ENCODE assay signal across 8 mouse cellular contexts in genomic region chr5:52132092-52132491, GRCm38 (mm10). TPM values are rescaled to one million over a fixed set of nuclear protein-coding genes. Genes with fewer than 3 reads are reported as not detected.
DNase-seq lines count a peak whose midpoint lies in the region; ATAC-seq lines count a peak whose summit lies in the region.

No protein-coding gene starts in this region.

- no peak overlapping the region for H3K4me3 ChIP-seq in midbrain, embryonic 11.5 days (ENCODE audit: low read depth, low read length)

- ATAC-seq in erythroid progenitor cell, adult 5-6 weeks (replicated peaks; ENCODE audit: low FRiP score, poor library complexity, severe bottlenecking), result peak; percentile 70; the same call in 1 of the 2 replicates
- ATAC-seq in midbrain, embryonic 11.5 days (ENCODE audit: low FRiP score), result peak; percentile 73

- H3K27me3 ChIP-seq in midbrain, embryonic 11.5 days (ENCODE audit: control insufficient read depth, insufficient read depth, low read length), result no peaks in the 10 kb centered on the region

- no peaks in the 10 kb centered on the region for H3K36me3 ChIP-seq in midbrain, embryonic 11.5 days (ENCODE audit: control insufficient read depth, insufficient read depth, low read length)

- H3K27ac ChIP-seq in midbrain, embryonic 11.5 days (ENCODE audit: low read depth, low read length), result no peak overlapping the region

- H3K9ac ChIP-seq in midbrain, embryonic 11.5 days (ENCODE audit: low read length), result no peak overlapping the region

- 17% methylated on average over 9 of the region's 9 CpGs for WGBS in midbrain, embryonic 11.5 days

- no peak overlapping the region for H3K4me2 ChIP-seq in midbrain, embryonic 11.5 days

- H3K9me3 ChIP-seq in midbrain, embryonic 11.5 days (ENCODE audit: control insufficient read depth, low read length), result no peaks in the 10 kb centered on the region

- DNase-seq in adrenal gland, adult 18-20 months (ENCODE audit: low spot score in 2 of 2), result peak; percentile 69
- DNase-seq in adrenal gland, postnatal 4 days (ENCODE audit: low spot score in 2 of 2), result no peak
- DNase-seq in 416B (ENCODE audit: low read depth), result peak; percentile 57
- peak; percentile 79 for DNase-seq in brain, adult 2 months (ENCODE audit: low read depth, low spot score)
- peak; percentile 54 for DNase-seq in kidney, postnatal 10 days
- peak; percentile 97 for DNase-seq in midbrain, embryonic 11.5 days (ENCODE audit: low spot score, missing footprints)
- peak; percentile 45 for DNase-seq in thymus, postnatal 0 days (ENCODE audit: low spot score)

- no peaks in the 10 kb centered on the region for H3K4me1 ChIP-seq in midbrain, embryonic 11.5 days (ENCODE audit: control insufficient read depth, insufficient read depth, low read length)

RNA-seq across cellular contexts. Expression of gene Dhx15, which starts 58.2 kb away (rescaled TPM):
- 100 to 1,000 TPM; 111 to 123 TPM for total RNA-seq in adrenal gland, adult 18-20 months (2021)
- 100 to 1,000 TPM; 138 to 151 TPM for total RNA-seq in adrenal gland, postnatal 4 days (2021)
- 141 and 156 TPM in 2 replicates for total RNA-seq in erythroid progenitor cell, adult 5-6 weeks (2015; ENCODE audit: low replicate concordance)
- total RNA-seq in erythroid progenitor cell, adult 5-6 weeks (2017; ENCODE audit: low replicate concordance), result 160 and 221 TPM in 2 replicates
- polyA plus RNA-seq in midbrain, embryonic 11.5 days (2014; fragmentation: Nextera tagmentation; extraction: Ambion mirVana), result 105 and 112 TPM in 2 replicates
- polyA plus RNA-seq in thymus, postnatal 0 days (2015; fragmentation: Nextera tagmentation; extraction: Ambion mirVana), result 150 and 160 TPM in 2 replicates

Comparison
In these comparisons a context has a peak if more than half of its experiments do, and no peak if none do; other contexts are left out.
1. DNase-seq: peak in adrenal gland, adult 18-20 months (2 of 2), 416B (single experiment), brain, adult 2 months (single experiment), kidney, postnatal 10 days (single experiment), midbrain, embryonic 11.5 days (single experiment) and thymus, postnatal 0 days (single experiment); none in adrenal gland, postnatal 4 days (0 of 2).